Mouse (Mus musculus) brain, embryonic 14.5 days (tissue): ENCODE measurements around the gene Soga3.

ENCODE experiments used
- CTCF ChIP-seq: fragments of 200-500 bp; IDR thresholded peaks from 2 replicates; pipeline ENCODE4 v1.5.1; 2012; ENCODE audit warnings: inconsistent platforms, mild to moderate bottlenecking, moderate library complexity, borderline replicate concordance; ENCODE audit not compliant: insufficient read depth, insufficient read length; ENCODE audit errors: extremely low read depth
- POLR2A ChIP-seq: fragments of 200-500 bp; IDR thresholded peaks from 2 replicates; pipeline ENCODE4 v1.6.1; 2012; ENCODE audit warnings: mild to moderate bottlenecking, inconsistent platforms, borderline replicate concordance; ENCODE audit not compliant: poor library complexity, insufficient read depth, insufficient read length, severe bottlenecking; ENCODE audit errors: extremely low read depth

- TF ChIP-seq CTCF (no peak), POLR2A (no peak)
These were observed 18.0 kb downstream of the Soga3 start for GRCm38 (mm10) chr10:29161664-29162063.
